Mouse (Mus musculus) adrenal gland (tissue): ENCODE data around the gene Gm5538.

Source experiments
- intact Hi-C: fragments of 180-260 bp; cut with DNase I; formaldehyde crosslinking; loops from one replicate; pipeline ENCODE4 v1.15.1; 2025
- long read RNA-seq, 2 experiments: library from polyadenylated mRNA; unstranded; transcript quantifications; one replicate each; pipeline ENCODE4 v2.0.0; 2020; ENCODE audit warnings: borderline replicate concordance in 1 of 2; ENCODE audit not compliant: insufficient replicate concordance in 1 of 2

Gene Gm5538
- long read RNA-seq, experiment 1: 0 reads
- long read RNA-seq, experiment 2: 0 reads

- intact Hi-C loops: no loop called here
These were observed at the start of gene Gm5538 for GRCm38 (mm10) chr3:59729490-59729889. Gene Gm5538 (plus strand): TSS chr3:59729790.

GRCm38 (mm10) chr3:59697391-59697790 lies 32.2 kb upstream of the Gm5538 start:
- intact Hi-C loops: no loop called here

- intact Hi-C loops: no loop called here
These were observed 26.9 kb upstream of the Gm5538 start for GRCm38 (mm10) chr3:59702614-59703110.

GRCm38 (mm10) chr3:59739866-59740265 lies 10.3 kb downstream of the Gm5538 start:
- intact Hi-C loops: loop anchor here (10.0 kb wide), 1 partner anchor 565 kb away; no protein-coding TSS in a partner anchor

- intact Hi-C loops: loop anchor here (2.0 to 10.0 kb wide), 2 partner anchors 421 to 569 kb away; no protein-coding TSS in a partner anchor
These were observed 14.6 kb downstream of the Gm5538 start for GRCm38 (mm10) chr3:59744181-59744580.
